Mouse (Mus musculus) kidney, embryonic 16.5 days (tissue): ENCODE measurements at regions not wholly inside any gene's neighbourhood (a gene's known extent, or its start where the extent isn't known, plus 50 kb on each side); places are given as distances from the start of the nearest gene placed in this dataset.
A peak's percentile ranks its signal among the peaks of the same experiment; 100 is the strongest.

Experiments
- ATAC-seq: fragments of 200-750 bp; cut with Nextera tagmentation; 2 replicates; pipeline ENCODE4 v1.8.0; 2017; ENCODE audit warnings: moderate TSS enrichment; ENCODE audit not compliant: low FRiP score, low TSS enrichment
- H3K27ac ChIP-seq: fragments of 300-500 bp; sonication (generic); 2 replicates; pipeline ENCODE4 v1.5.1; 2014; ENCODE audit warnings: low read length
- H3K27me3 ChIP-seq: fragments of 300-500 bp; sonication (generic); 2 replicates; pipeline ENCODE4 v1.6.1; 2014; ENCODE audit warnings: low read length, control low read depth, mixed read lengths; ENCODE audit not compliant: insufficient read depth
- H3K36me3 ChIP-seq: fragments of 300-500 bp; sonication (generic); 2 replicates; pipeline ENCODE4 v1.6.1; 2014; ENCODE audit warnings: low read length, control low read depth, mixed read lengths; ENCODE audit not compliant: insufficient read depth
- H3K4me1 ChIP-seq: fragments of 300-500 bp; sonication (generic); 2 replicates; pipeline ENCODE4 v1.6.1; 2014; ENCODE audit warnings: low read length, control low read depth, mixed read lengths; ENCODE audit not compliant: insufficient read depth
- H3K4me2 ChIP-seq: fragments of 300-500 bp; sonication (generic); replicated peaks from 2 replicates; pipeline ENCODE4 v1.6.1; 2014; ENCODE audit warnings: low read depth, low read length
- H3K4me3 ChIP-seq: fragments of 300-500 bp; sonication (generic); 2 replicates; pipeline ENCODE4 v1.5.1; 2014; ENCODE audit warnings: mild to moderate bottlenecking, low read length
- H3K9ac ChIP-seq: fragments of 300-500 bp; sonication (generic); replicated peaks from 2 replicates; pipeline ENCODE4 v1.6.1; 2014; ENCODE audit warnings: low read length
- H3K9me3 ChIP-seq: fragments of 300-500 bp; sonication (generic); 2 replicates; pipeline ENCODE4 v1.6.1; 2016; ENCODE audit warnings: low read length, control low read depth
- WGBS: fragments of 180-500 bp; shearing (Covaris S2); extraction: QIAGEN DNeasy Blood & Tissue Kit; methylation state at CpG from one replicate; pipeline ENCODE4 v1.1.7; 2014; 5-methylcytosine and 5-hydroxymethylcytosine counted together

- Histone ChIP-seq H3K4me3 (no peak overlapping the region), H3K9ac (no peak overlapping the region), H3K27me3 (no peaks in the 10 kb centered on the region), H3K36me3 (no peaks in the 10 kb centered on the region), H3K27ac (no peak overlapping the region), H3K9me3 (no peaks in the 10 kb centered on the region), H3K4me2 (no peak overlapping the region), H3K4me1 (peaks cover 30% of the 10 kb centered on the region)
- no peak for ATAC-seq
Measured at GRCm38 (mm10) chr3:68758609-68759008, 68.2 kb downstream of the Il12a start.

- H3K4me3 ChIP-seq, result no peak overlapping the region
- peak; percentile 64; the same call in 1 of the 2 replicates for ATAC-seq
- no peak overlapping the region for H3K9ac ChIP-seq
- H3K4me1 ChIP-seq, result peaks cover 30% of the 10 kb centered on the region
- H3K36me3 ChIP-seq, result no peaks in the 10 kb centered on the region
- no peak overlapping the region for H3K4me2 ChIP-seq
- peak overlapping the region; percentile 44 for H3K27ac ChIP-seq
- no peaks in the 10 kb centered on the region for H3K9me3 ChIP-seq
- 20% methylated on average over 8 of the region's 8 CpGs for WGBS
- H3K27me3 ChIP-seq, result no peaks in the 10 kb centered on the region
Measured at GRCm38 (mm10) chr3:68759375-68759774, 68.9 kb downstream of the Il12a start.

GRCm38 (mm10) chr3:68760806-68761205 lies 70.4 kb downstream of the Il12a start:
- no peak for ATAC-seq
- H3K27ac ChIP-seq, result peak overlapping the region; percentile 77
- H3K9ac ChIP-seq, result no peak overlapping the region
- WGBS, result 65% methylated on average over 2 of the region's 2 CpGs
- H3K4me1 ChIP-seq, result peaks cover 30% of the 10 kb centered on the region
- H3K9me3 ChIP-seq, result no peaks in the 10 kb centered on the region
- no peak overlapping the region for H3K4me3 ChIP-seq
- H3K36me3 ChIP-seq, result no peaks in the 10 kb centered on the region
- no peaks in the 10 kb centered on the region for H3K27me3 ChIP-seq
- H3K4me2 ChIP-seq, result no peak overlapping the region

- peak overlapping the region; percentile 15; the same call in 1 of the 2 replicates for H3K4me2 ChIP-seq
- no peaks in the 10 kb centered on the region for H3K27me3 ChIP-seq
- no peak overlapping the region for H3K9ac ChIP-seq
- no peak overlapping the region for H3K4me3 ChIP-seq
- WGBS, result 29% methylated on average over 7 of the region's 7 CpGs
- H3K36me3 ChIP-seq, result no peaks in the 10 kb centered on the region
- no peaks in the 10 kb centered on the region for H3K9me3 ChIP-seq
- peak overlapping the region; percentile 77 for H3K27ac ChIP-seq
- no peak for ATAC-seq
- peaks cover 30% of the 10 kb centered on the region for H3K4me1 ChIP-seq
Measured at GRCm38 (mm10) chr3:68761242-68761625, 70.8 kb downstream of the Il12a start.

GRCm38 (mm10) chr3:68761626-68762331 lies 71.3 kb downstream of the Il12a start:
- 5% methylated on average over 11 of the region's 11 CpGs for WGBS
- peak; percentile 84 for ATAC-seq
- Histone ChIP-seq H3K4me1 (peaks cover 30% of the 10 kb centered on the region), H3K27ac (peak overlapping the region; percentile 78), H3K9me3 (no peaks in the 10 kb centered on the region), H3K36me3 (no peaks in the 10 kb centered on the region), H3K9ac (no peak overlapping the region), H3K4me3 (no peak overlapping the region), H3K27me3 (no peaks in the 10 kb centered on the region), H3K4me2 (peak overlapping the region; percentile 15; the same call in 1 of the 2 replicates)

- 85% methylated on average over 8 of the region's 8 CpGs for WGBS
- Histone ChIP-seq H3K36me3 (no peaks in the 10 kb centered on the region), H3K27me3 (no peaks in the 10 kb centered on the region), H3K4me1 (peaks cover 30% of the 10 kb centered on the region), H3K4me2 (no peak overlapping the region), H3K9ac (no peak overlapping the region), H3K4me3 (no peak overlapping the region), H3K27ac (no peak overlapping the region), H3K9me3 (no peaks in the 10 kb centered on the region)
- no peak for ATAC-seq
Measured at GRCm38 (mm10) chr3:68762988-68763387, 72.5 kb downstream of the Il12a start.

- Histone ChIP-seq H3K4me2 (no peak overlapping the region), H3K27me3 (no peaks in the 10 kb centered on the region), H3K4me1 (peaks cover 25% of the 10 kb centered on the region), H3K9me3 (no peaks in the 10 kb centered on the region), H3K9ac (no peak overlapping the region), H3K36me3 (no peaks in the 10 kb centered on the region), H3K4me3 (no peak overlapping the region), H3K27ac (no peak overlapping the region)
- no peak for ATAC-seq
- 81% methylated on average over 3 of the region's 4 CpGs for WGBS
Measured at GRCm38 (mm10) chr3:68764336-68764735, 73.9 kb downstream of the Il12a start.

- ATAC-seq, result no peak; the same call in 1 of the 2 replicates
- WGBS, result 52% methylated on average over 7 of the region's 7 CpGs
Measured at GRCm38 (mm10) chr3:68764917-68765598, 74.6 kb downstream of the Il12a start.

GRCm38 (mm10) chr3:68771579-68771978 lies 81.1 kb downstream of the Il12a start:
- H3K36me3 ChIP-seq, result no peaks in the 10 kb centered on the region
- H3K4me2 ChIP-seq, result no peak overlapping the region
- 91% methylated on average over 3 of the region's 3 CpGs for WGBS
- H3K9ac ChIP-seq, result no peak overlapping the region
- H3K27ac ChIP-seq, result no peak overlapping the region
- H3K27me3 ChIP-seq, result no peaks in the 10 kb centered on the region
- H3K4me3 ChIP-seq, result no peak overlapping the region
- ATAC-seq, result no peak
- no peaks in the 10 kb centered on the region for H3K9me3 ChIP-seq
- H3K4me1 ChIP-seq, result peaks cover 3% of the 10 kb centered on the region; the same call in 1 of the 2 replicates

More at GRCm38 (mm10) chr3:68764917-68765598, 74.6 kb downstream of the Il12a start:
- no peak overlapping the region for H3K27ac ChIP-seq
- no peaks in the 10 kb centered on the region for H3K9me3 ChIP-seq
- H3K9ac ChIP-seq, result no peak overlapping the region
- no peak overlapping the region for H3K4me3 ChIP-seq
- no peaks in the 10 kb centered on the region for H3K36me3 ChIP-seq
- no peak overlapping the region for H3K4me2 ChIP-seq
- no peaks in the 10 kb centered on the region for H3K27me3 ChIP-seq
- H3K4me1 ChIP-seq, result peaks cover 20% of the 10 kb centered on the region

GRCm38 (mm10) chr3:68777801-68778200 lies 87.4 kb downstream of the Il12a start:
- ATAC-seq, result no peak
- WGBS, result 67% methylated on average over 2 of the region's 2 CpGs
- peak overlapping the region; percentile 31; the same call in 1 of the 2 replicates for H3K27ac ChIP-seq

More at GRCm38 (mm10) chr3:68777801-68778200, 87.4 kb downstream of the Il12a start:
- Histone ChIP-seq H3K9me3 (no peaks in the 10 kb centered on the region), H3K27me3 (no peaks in the 10 kb centered on the region), H3K36me3 (no peaks in the 10 kb centered on the region), H3K4me3 (no peak overlapping the region), H3K4me2 (no peak overlapping the region), H3K9ac (no peak overlapping the region), H3K4me1 (peaks cover 23% of the 10 kb centered on the region)
